Mouse (Mus musculus) Patski (cell line): ENCODE data around the gene Sebox. TPM values are rescaled to one million over a fixed set of nuclear protein-coding genes. Genes with fewer than 3 reads are reported as not detected.
A peak's percentile ranks its signal among the peaks of the same experiment; 100 is the strongest.

Experiments used
- ATAC-seq: fragments of 100-300 bp; one replicate; pipeline ENCODE4 v1.8.0; 2021
- CTCF ChIA-PET: fragments of 350-600 bp; sonication (Branson Sonifier 250); formaldehyde crosslinking; loops from one replicate; lab custom pipeline; 2022; ENCODE audit warnings: inconsistent platforms; lab: Charles Lee
- POLR2A ChIA-PET: fragments of 350-600 bp; sonication (Branson Sonifier 250); formaldehyde crosslinking; loops from one replicate; lab custom pipeline; 2022; ENCODE audit warnings: antibody characterized with exemption, inconsistent platforms; lab: Charles Lee
- DNase-seq: peaks from one replicate; pipeline ENCODE4 v3.0.0-alpha.2; 2011; ENCODE audit warnings: low read depth, low spot score
- H3K27me3 ChIP-seq: fragments of 371-371 bp; one replicate; pipeline ENCODE4 v1.5.1; 2021
- CTCF ChIP-seq: fragments of 100-300 bp; IDR thresholded peaks from one replicate; pipeline ENCODE4 v1.5.1; 2021
- in situ Hi-C: fragments of 300-500 bp; cut with MboI; formaldehyde crosslinking; loops from 3 replicates; pipeline ENCODE4 v1.11.1; 2018; ENCODE audit warnings: low pct_unique_long_range_greater_than_20kb, mixed read lengths
- polyA plus RNA-seq: library from polyadenylated mRNA; unstranded; gene quantifications from one replicate; pipeline ENCODE4 v1.2.3, GENCODE M21; 2021

The Sebox gene
- polyA plus RNA-seq, 1 experiment from 2014 or later, result not detected

DNA sequence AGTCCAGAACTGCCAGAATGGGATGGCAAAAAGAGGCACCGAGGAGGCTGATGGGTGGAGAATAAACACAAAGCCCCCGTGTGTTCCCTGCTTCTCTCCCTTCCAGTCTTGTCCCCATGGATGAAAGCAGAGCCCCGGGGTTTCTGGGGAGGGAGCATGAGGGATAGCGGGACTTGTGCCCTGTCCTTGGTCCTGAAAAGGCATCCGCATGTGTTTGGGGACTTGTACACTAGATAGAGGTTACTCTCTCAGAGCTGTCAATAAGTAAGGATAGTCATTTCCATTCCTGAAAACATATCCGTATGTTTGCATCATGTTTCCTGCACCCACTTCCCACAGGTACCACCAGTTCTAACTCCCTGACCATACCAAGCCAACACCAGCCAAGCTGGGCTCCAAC is 7.3 kb upstream of the Sebox start:
- ATAC-seq (no peak), DNase-seq (no peak)
- POLR2A ChIA-PET, result interaction anchor here (0.6 kb wide), 1 partner anchor 12 kb away, joined by 3 read pairs; no protein-coding TSS in a partner anchor
- peaks cover 54% of the 10 kb centered on the region for H3K27me3 ChIP-seq
- no peak for TF ChIP-seq CTCF
- in situ Hi-C loops, result no loop called here
- CTCF ChIA-PET, result interaction anchor here (1.1 kb wide), 1 partner anchor 43 kb away, joined by 3 read pairs; no protein-coding TSS in a partner anchor

DNA sequence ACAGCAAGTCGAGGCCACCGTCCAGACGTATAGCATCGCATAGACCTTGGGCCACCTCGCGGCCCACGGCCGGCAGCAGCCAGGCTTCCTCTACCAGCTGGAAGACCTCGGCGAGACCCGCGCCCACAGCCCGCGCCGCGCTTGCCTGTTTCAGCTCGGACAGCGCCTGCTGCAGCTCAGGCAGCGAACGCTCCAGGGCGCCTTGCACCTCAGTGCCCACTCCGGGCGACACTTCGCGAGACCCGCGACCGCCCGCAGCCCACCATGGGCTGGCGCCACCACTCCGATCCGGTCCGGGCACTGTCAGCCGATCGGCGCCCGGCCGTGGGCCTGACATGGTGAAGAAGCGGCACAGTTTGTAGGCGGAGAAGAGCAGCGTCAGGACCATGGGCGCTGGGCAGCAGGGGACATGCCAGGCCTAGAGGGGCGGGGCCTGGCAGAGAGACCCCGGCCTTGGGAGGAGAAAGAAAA is 6.1 kb upstream of the Sebox start:
- in situ Hi-C loops, result no loop called here
- DNase-seq (no peak), ATAC-seq (peak; percentile 45)
- TF ChIP-seq CTCF, result no peak
- ChIA-PET CTCF (interaction anchor here (1.2 kb wide), 1 partner anchor 13 kb away, joined by 5 read pairs; no protein-coding TSS in a partner anchor), POLR2A (interaction anchor here (0.6 to 1.6 kb wide), 3 partner anchors 8 to 432 kb away, joined by 3 to 6 read pairs (median 5); partner anchors contain the start of gene Slc46a1)
- H3K27me3 ChIP-seq, result peaks cover 57% of the 10 kb centered on the region

GRCm38 (mm10) chr11:78497544-78498522 is 5.4 kb upstream of the Sebox start, which contains the start of gene Sarm1:
Sarm1 (minus strand) TSS chr11:78497754.
- in situ Hi-C loops, result no loop called here
- ChIA-PET POLR2A (interaction anchor here (0.6 to 1.6 kb wide), 3 partner anchors 9 to 431 kb away, joined by 3 to 6 read pairs (median 5); partner anchors contain the start of gene Slc46a1), CTCF (interaction anchor here (1.2 to 1.4 kb wide), 2 partner anchors 12 to 13 kb away, joined by 5 to 6 read pairs; no protein-coding TSS in a partner anchor)
- peaks cover 57% of the 10 kb centered on the region for H3K27me3 ChIP-seq
- DNase-seq (no peak), ATAC-seq (peak; percentile 84)
- TF ChIP-seq CTCF, result no peak

- ChIA-PET POLR2A (no interaction called here), CTCF (interaction anchor here (1.0 to 1.4 kb wide), 2 partner anchors 11 to 47 kb away, joined by 3 to 6 read pairs; no protein-coding TSS in a partner anchor)
- peaks cover 57% of the 10 kb centered on the region for H3K27me3 ChIP-seq
- in situ Hi-C loops, result no loop called here
- DNase-seq, result no peak
- no peak for TF ChIP-seq CTCF
- ATAC-seq, result no peak
Measured at GRCm38 (mm10) chr11:78499004-78499403, 4.2 kb upstream of the Sebox start, which contains the start of gene Vtn. Vtn (plus strand) TSS chr11:78499091.

DNA sequence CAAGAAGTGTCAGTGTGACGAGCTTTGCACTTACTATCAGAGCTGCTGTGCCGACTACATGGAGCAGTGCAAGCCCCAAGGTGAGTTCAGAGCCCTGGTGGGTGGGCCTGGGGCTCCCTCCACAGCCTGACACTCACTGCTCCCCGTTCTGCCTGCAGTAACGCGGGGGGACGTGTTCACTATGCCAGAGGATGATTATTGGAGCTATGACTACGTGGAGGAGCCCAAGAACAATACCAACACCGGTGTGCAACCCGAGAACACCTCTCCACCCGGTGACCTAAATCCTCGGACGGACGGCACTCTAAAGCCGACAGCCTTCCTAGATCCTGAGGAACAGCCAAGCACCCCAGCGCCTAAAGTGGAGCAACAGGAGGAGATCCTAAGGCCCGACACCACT is 3.7 kb upstream of the Sebox start:
- TF ChIP-seq CTCF, result no peak
- ATAC-seq, result no peak
- CTCF ChIA-PET, result interaction anchor here (1.0 to 1.4 kb wide), 2 partner anchors 10 to 46 kb away, joined by 3 to 6 read pairs; no protein-coding TSS in a partner anchor
- in situ Hi-C loops, result no loop called here
- no peak for DNase-seq
- POLR2A ChIA-PET, result no interaction called here
- H3K27me3 ChIP-seq, result peaks cover 52% of the 10 kb centered on the region

DNA sequence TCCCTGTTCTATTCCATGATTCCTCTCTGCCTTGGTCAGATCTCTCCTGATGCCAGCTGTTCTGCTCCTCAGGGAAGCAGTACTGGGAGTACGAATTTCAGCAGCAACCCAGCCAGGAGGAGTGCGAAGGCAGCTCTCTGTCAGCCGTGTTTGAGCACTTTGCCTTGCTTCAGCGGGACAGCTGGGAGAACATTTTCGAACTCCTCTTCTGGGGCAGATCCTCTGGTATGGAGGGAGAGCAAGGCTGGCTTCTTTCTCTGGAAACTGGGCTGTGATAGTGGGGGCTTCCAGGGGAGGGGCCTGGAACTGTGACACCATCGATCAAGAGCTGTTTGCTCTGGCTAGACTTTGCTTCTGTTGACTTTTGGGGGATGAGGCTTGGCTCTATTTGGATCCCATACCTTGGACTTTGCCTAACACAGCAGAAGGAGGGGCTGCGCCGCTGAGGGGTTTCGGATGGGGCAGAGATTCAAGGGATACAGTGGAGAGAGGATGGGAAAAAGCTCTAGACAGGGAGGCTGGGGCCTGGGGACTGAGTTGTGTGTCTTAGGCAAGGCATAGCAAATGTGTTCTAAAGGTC is 2.5 kb upstream of the Sebox start:
- peaks cover 41% of the 10 kb centered on the region for H3K27me3 ChIP-seq
- DNase-seq (no peak), ATAC-seq (no peak)
- POLR2A ChIA-PET, result no interaction called here
- CTCF ChIA-PET, result no interaction called here
- TF ChIP-seq CTCF, result no peak
- in situ Hi-C loops, result no loop called here

DNA sequence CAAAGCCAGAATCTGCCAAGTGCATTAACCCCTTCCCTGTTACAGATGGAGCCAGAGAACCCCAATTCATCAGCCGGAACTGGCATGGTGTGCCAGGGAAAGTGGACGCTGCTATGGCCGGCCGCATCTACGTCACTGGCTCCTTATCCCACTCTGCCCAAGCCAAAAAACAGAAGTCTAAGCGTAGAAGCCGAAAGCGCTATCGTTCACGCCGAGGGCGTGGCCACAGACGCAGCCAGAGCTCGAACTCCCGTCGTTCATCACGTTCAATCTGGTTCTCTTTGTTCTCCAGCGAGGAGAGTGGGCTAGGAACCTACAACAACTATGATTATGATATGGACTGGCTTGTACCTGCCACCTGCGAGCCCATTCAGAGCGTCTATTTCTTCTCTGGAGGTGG is 1.7 kb upstream of the Sebox start:
- H3K27me3 ChIP-seq, result peaks cover 33% of the 10 kb centered on the region
- ChIA-PET POLR2A (no interaction called here), CTCF (no interaction called here)
- TF ChIP-seq CTCF, result no peak
- DNase-seq (no peak), ATAC-seq (no peak)
- in situ Hi-C loops, result no loop called here

- DNase-seq, result no peak
- ChIA-PET CTCF (no interaction called here), POLR2A (no interaction called here)
- H3K27me3 ChIP-seq, result peaks cover 12% of the 10 kb centered on the region
- no peak for TF ChIP-seq CTCF
- no peak for ATAC-seq
- in situ Hi-C loops, result no loop called here
Measured at GRCm38 (mm10) chr11:78505430-78505829, 2.2 kb downstream of the Sebox start.

- in situ Hi-C loops, result no loop called here
- ATAC-seq (no peak), DNase-seq (no peak)
- CTCF ChIA-PET, result interaction anchor here (0.6 to 1.5 kb wide), 2 partner anchors 10 to 538 kb away, joined by 3 to 6 read pairs; partner anchors contain the start of gene Vtn
- TF ChIP-seq CTCF, result no peak
- POLR2A ChIA-PET, result no interaction called here
- no peaks in the 10 kb centered on the region for H3K27me3 ChIP-seq
Measured at GRCm38 (mm10) chr11:78509148-78509547, 5.9 kb downstream of the Sebox start.
